In genomic region chr5:23386562-23387312, GRCm38 (mm10) we compare ENCODE assay signal across 8 mouse cellular contexts. TPM values are rescaled to one million over a fixed set of nuclear protein-coding genes. Genes with fewer than 3 reads are reported as not detected.
DNase-seq lines count a peak whose midpoint lies in the region; ATAC-seq and TF ChIP-seq lines count a peak whose summit lies in the region.

No protein-coding gene starts in this region.

- TF ChIP-seq POLR2A in liver, adult 2 months (IDR thresholded peaks at IDR 0.05; ENCODE audit: extremely low read depth, insufficient read depth, low read length) = no peak

- WGBS in heart, embryonic 13.5 days = 3% methylated on average over 22 of the region's 22 CpGs
- WGBS in kidney, postnatal 0 days = 3% methylated on average over 22 of the region's 22 CpGs
- WGBS in liver, adult 2 months = 5% methylated on average over 22 of the region's 22 CpGs

- peaks cover 27% of the 10 kb centered on the region for H3K4me1 ChIP-seq in heart, embryonic 13.5 days
- no peaks in the 10 kb centered on the region for H3K4me1 ChIP-seq in kidney, postnatal 0 days (replicated peaks; ENCODE audit: insufficient read depth, low read length)
- no peaks in the 10 kb centered on the region; the same call in 1 of the 2 replicates for H3K4me1 ChIP-seq in liver, adult 2 months (ENCODE audit: control insufficient read depth, insufficient read depth, low read length)

- H3K4me2 ChIP-seq in heart, embryonic 13.5 days = peak overlapping the region; percentile 80
- H3K4me2 ChIP-seq in kidney, postnatal 0 days (ENCODE audit: low read length) = peak overlapping the region; percentile 79

- H3K27ac ChIP-seq in heart, embryonic 13.5 days (replicated peaks) = peak overlapping the region; percentile 82
- peak overlapping the region; percentile 87 for H3K27ac ChIP-seq in kidney, postnatal 0 days
- H3K27ac ChIP-seq in liver, adult 2 months (replicated peaks; ENCODE audit: insufficient read depth, low read depth, low read length) = peak overlapping the region; percentile 29; the same call in 1 of the 2 replicates

- H3K79me2 ChIP-seq in liver, adult 2 months (ENCODE audit: control insufficient read depth, insufficient read depth, low read length) = no peaks in the 10 kb centered on the region

- ATAC-seq in erythroid progenitor cell, adult 5-6 weeks (replicated peaks; ENCODE audit: low FRiP score, poor library complexity, severe bottlenecking) = peak; percentile 86
- peak; percentile 76; the same call in 1 of the 2 replicates for ATAC-seq in heart, embryonic 13.5 days (ENCODE audit: extremely low read depth, insufficient number of reproducible peaks, low FRiP score, low TSS enrichment)
- peak; percentile 94 for ATAC-seq in kidney, postnatal 0 days (replicated peaks; ENCODE audit: low FRiP score, low read depth)
- ATAC-seq in monocyte, adult 5-6 weeks (replicated peaks; ENCODE audit: insufficient number of reproducible peaks, low FRiP score, low TSS enrichment, poor library complexity, severe bottlenecking) = peak; percentile 99

- no peak for TF ChIP-seq CTCF in kidney, postnatal 0 days (IDR thresholded peaks at IDR 0.05; ENCODE audit: low read depth)
- no peak for TF ChIP-seq CTCF in liver, adult 2 months (IDR thresholded peaks at IDR 0.05; ENCODE audit: low read depth, low read length)

- peak; percentile 98 for DNase-seq in 416B (ENCODE audit: low read depth)
- peak; percentile 85 for DNase-seq in adrenal gland, adult 8-10 months
- peak; percentile 96 for DNase-seq in kidney, postnatal 0 days (ENCODE audit: low spot score)
- DNase-seq in liver, adult 2 months (ENCODE audit: extremely low read depth, low read depth, low spot score) = peak; percentile 49
- peak; percentile 77 to 79 for DNase-seq in spleen, postnatal 4 days (ENCODE audit: low spot score in 2 of 2)

- H3K9ac ChIP-seq in heart, embryonic 13.5 days = peak overlapping the region; percentile 71
- H3K9ac ChIP-seq in kidney, postnatal 0 days (ENCODE audit: low read depth, low read length) = peak overlapping the region; percentile 56
- no peak overlapping the region; the same call in 1 of the 2 replicates for H3K9ac ChIP-seq in liver, adult 2 months (ENCODE audit: low read depth, low read length)

- no peaks in the 10 kb centered on the region for H3K36me3 ChIP-seq in heart, embryonic 13.5 days
- no peaks in the 10 kb centered on the region for H3K36me3 ChIP-seq in kidney, postnatal 0 days (ENCODE audit: insufficient read depth, low read length)
- H3K36me3 ChIP-seq in liver, adult 2 months (ENCODE audit: control insufficient read depth, insufficient read depth, low read length) = no peaks in the 10 kb centered on the region

- H3K9me3 ChIP-seq in heart, embryonic 13.5 days = no peaks in the 10 kb centered on the region
- H3K9me3 ChIP-seq in kidney, postnatal 0 days (replicated peaks; ENCODE audit: low read length) = no peaks in the 10 kb centered on the region

- no peaks in the 10 kb centered on the region for H3K27me3 ChIP-seq in heart, embryonic 13.5 days (replicated peaks)
- no peaks in the 10 kb centered on the region for H3K27me3 ChIP-seq in kidney, postnatal 0 days (ENCODE audit: insufficient read depth, low read length)
- no peaks in the 10 kb centered on the region for H3K27me3 ChIP-seq in liver, adult 2 months (ENCODE audit: control insufficient read depth, insufficient read depth, low read length)

- peak overlapping the region; percentile 52 for H3K4me3 ChIP-seq in heart, embryonic 13.5 days
- H3K4me3 ChIP-seq in kidney, postnatal 0 days (replicated peaks; ENCODE audit: low read depth, low read length) = peak overlapping the region; percentile 40
- no peak overlapping the region for H3K4me3 ChIP-seq in liver, adult 2 months (ENCODE audit: insufficient read depth, low read depth, low read length)

RNA-seq across cellular contexts. Expression of gene Kmt2e, which starts 47.5 kb away (rescaled TPM):
- 100 to 1,000 TPM in 2 of 4 experiments, 10 to 100 TPM in 2; 71.4 to 117 (median 87.8) TPM for total RNA-seq in adrenal gland, adult 8-10 months (2022)
- 122 TPM in 2 replicates for total RNA-seq in erythroid progenitor cell, adult 5-6 weeks (2015; ENCODE audit: low replicate concordance)
- 145 and 184 TPM in 2 replicates for total RNA-seq in erythroid progenitor cell, adult 5-6 weeks (2017; ENCODE audit: low replicate concordance)
- polyA plus RNA-seq in heart, embryonic 13.5 days (2015; fragmentation: Nextera tagmentation; extraction: Ambion mirVana) = 61.7 and 64.4 TPM in 2 replicates
- polyA plus RNA-seq in kidney, postnatal 0 days (2015; fragmentation: Nextera tagmentation; extraction: Ambion mirVana) = 76.8 and 85.9 TPM in 2 replicates
- 19.1 and 23.2 TPM in 2 replicates for total RNA-seq in liver, adult 2 months (2014; rRNA removed)
- polyA plus RNA-seq in liver, adult 2 months (2012; rRNA removed) = 5.5 and 8.1 TPM in 2 replicates
- 134 to 222 TPM (median 199 TPM) in 3 replicates for total RNA-seq in monocyte, adult 5-6 weeks (2017)

Comparison
In these comparisons a context has a peak if more than half of its experiments do, and no peak if none do; other contexts are left out.
1. H3K27ac ChIP-seq: peak in every context shown above with its lines; median percentile 87 in kidney, postnatal 0 days; 82 in heart, embryonic 13.5 days; 29 in liver, adult 2 months.